Mouse (Mus musculus) kidney, adult 2 months (tissue): ENCODE measurements at regions not wholly inside any gene's neighbourhood (a gene's known extent, or its start where the extent isn't known, plus 50 kb on each side); places are given as distances from the start of the nearest gene placed in this dataset.
A peak's percentile ranks its signal among the peaks of the same experiment; 100 is the strongest.

Experiments used
- DNase-seq: peaks from one replicate; pipeline ENCODE4 v3.0.0; 2021
- H3K27ac ChIP-seq: fragments of 200-500 bp; 2 replicates; pipeline ENCODE4 v1.5.1; 2012; ENCODE audit warnings: low read depth, low read length, control low read depth, inconsistent platforms; ENCODE audit not compliant: insufficient read depth
- H3K27me3 ChIP-seq: fragments of 200-500 bp; replicated peaks from 2 replicates; pipeline ENCODE4 v1.6.1; 2012; ENCODE audit warnings: mild to moderate bottlenecking, moderate library complexity, low read length, inconsistent platforms; ENCODE audit not compliant: control insufficient read depth, insufficient read depth
- H3K36me3 ChIP-seq: fragments of 200-500 bp; 2 replicates; pipeline ENCODE4 v1.6.1; 2012; ENCODE audit warnings: mild to moderate bottlenecking, moderate library complexity, low read length, inconsistent platforms; ENCODE audit not compliant: control insufficient read depth, insufficient read depth
- H3K4me1 ChIP-seq: fragments of 200-500 bp; 2 replicates; pipeline ENCODE4 v1.6.1; 2011; ENCODE audit warnings: low read length; ENCODE audit not compliant: control insufficient read depth, insufficient read depth
- H3K4me3 ChIP-seq: fragments of 200-500 bp; 2 replicates; pipeline ENCODE4 v1.5.1; 2011; ENCODE audit warnings: mild to moderate bottlenecking, low read depth, low read length, control low read depth; ENCODE audit not compliant: insufficient read depth
- CTCF ChIP-seq: fragments of 200-500 bp; conservative IDR thresholded peaks from 2 replicates; pipeline ENCODE4 v1.5.1; 2011; ENCODE audit warnings: low read depth, mild to moderate bottlenecking, control low read depth, low read length, moderate library complexity, mixed read lengths; ENCODE audit not compliant: insufficient read depth, insufficient read length
- POLR2A ChIP-seq: fragments of 200-500 bp; IDR thresholded peaks from one replicate; pipeline ENCODE4 v1.6.1; 2011; ENCODE audit warnings: low read depth, low read length, control low read depth
- WGBS: fragments of 180-500 bp; shearing (Covaris S2); methylation state at CpG from one replicate; pipeline ENCODE4 v1.1.7; 2018; 5-methylcytosine and 5-hydroxymethylcytosine counted together

DNA sequence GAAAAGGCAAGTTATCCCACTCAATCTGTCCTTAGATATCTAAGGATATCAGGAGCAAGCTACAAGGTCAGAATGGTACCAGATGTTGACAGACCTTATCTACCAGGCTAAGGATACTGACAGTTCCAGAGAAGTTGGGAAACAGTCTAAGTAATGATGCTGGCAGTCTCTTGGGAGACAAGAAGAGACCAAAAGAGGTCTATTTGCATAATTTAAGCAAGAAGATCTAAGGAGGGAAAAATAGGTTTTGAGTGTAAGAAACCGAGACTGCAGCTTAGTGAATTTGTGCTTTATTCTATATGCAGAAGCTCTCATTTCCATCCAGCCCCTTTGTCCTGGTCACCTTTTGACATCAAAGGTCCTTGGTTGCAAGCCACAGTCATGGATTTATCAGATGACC, 86.4 kb downstream of the Polr2m start:
- TF ChIP-seq CTCF: no peak
- TF ChIP-seq POLR2A: no peak
- H3K36me3 ChIP-seq: no peaks in the 10 kb centered on the region
- WGBS: 82% methylated on average over 1 of the region's 1 CpGs

GRCm38 (mm10) chr9:71396784-71397183, 89.0 kb downstream of the Polr2m start:
- TF ChIP-seq CTCF: no peak
- TF ChIP-seq POLR2A: no peak
- Histone ChIP-seq H3K27ac (no peak overlapping the region), H3K36me3 (no peaks in the 10 kb centered on the region), H3K27me3 (no peaks in the 10 kb centered on the region), H3K4me3 (no peak overlapping the region), H3K4me1 (no peaks in the 10 kb centered on the region)
- 59% methylated on average over 7 of the region's 7 CpGs for WGBS
- DNase-seq: peak; percentile 61

More for the DNA sequence above, 86.4 kb downstream of the Polr2m start:
- H3K27ac ChIP-seq: no peak overlapping the region
- no peak overlapping the region for H3K4me3 ChIP-seq
- peak; percentile 12 for DNase-seq
- H3K27me3 ChIP-seq: no peaks in the 10 kb centered on the region
- no peaks in the 10 kb centered on the region for H3K4me1 ChIP-seq

DNA sequence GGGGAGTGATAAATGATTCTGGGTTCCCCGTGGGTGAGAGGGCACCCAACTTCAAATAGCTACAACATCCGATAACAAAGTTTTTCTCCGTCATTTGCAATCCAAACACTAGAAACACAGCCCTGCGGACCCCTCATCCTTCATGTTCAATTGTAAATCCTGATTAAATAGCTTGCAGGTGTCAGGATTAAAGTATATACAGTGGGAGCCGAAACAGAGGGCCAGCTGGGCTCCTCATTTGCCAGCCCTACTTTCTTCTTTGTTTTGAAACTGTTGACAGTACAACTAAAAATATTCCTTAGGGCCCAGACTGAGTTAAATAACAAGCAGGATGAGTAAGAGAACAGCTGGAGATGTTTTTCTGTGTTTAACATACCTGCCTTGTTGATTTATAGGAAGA, 95.5 kb downstream of the Polr2m start:
- no peaks in the 10 kb centered on the region for H3K27me3 ChIP-seq
- no peaks in the 10 kb centered on the region for H3K4me1 ChIP-seq
- 64% methylated on average over 5 of the region's 5 CpGs for WGBS
- TF ChIP-seq CTCF (no peak), POLR2A (no peak)
- H3K4me3 ChIP-seq: no peak overlapping the region
- H3K27ac ChIP-seq: no peak overlapping the region
- peak; percentile 15 for DNase-seq
- no peaks in the 10 kb centered on the region for H3K36me3 ChIP-seq

DNA sequence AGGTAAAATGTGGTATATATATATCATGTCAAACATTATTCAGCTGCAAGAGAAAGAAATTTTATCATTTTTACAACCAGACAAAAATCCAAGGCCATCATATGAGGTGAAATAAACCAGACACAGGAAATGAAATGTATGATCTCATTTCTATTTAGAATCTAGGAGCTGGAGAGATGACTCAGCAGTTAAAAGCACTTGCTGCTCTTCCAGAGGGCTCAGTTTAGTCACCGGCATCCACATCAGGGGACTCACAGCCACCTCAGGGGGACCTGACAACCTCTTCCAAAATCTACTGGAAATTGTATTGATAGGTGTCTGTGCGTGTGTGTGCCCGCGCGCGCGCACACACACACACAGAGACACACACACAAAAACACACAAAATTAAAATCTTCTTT, 98.3 kb downstream of the Polr2m start:
- H3K4me3 ChIP-seq: no peak overlapping the region
- no peaks in the 10 kb centered on the region for H3K27me3 ChIP-seq
- no peak for DNase-seq
- H3K4me1 ChIP-seq: no peaks in the 10 kb centered on the region
- no peaks in the 10 kb centered on the region for H3K36me3 ChIP-seq
- TF ChIP-seq CTCF (no peak), POLR2A (no peak)
- H3K27ac ChIP-seq: no peak overlapping the region
- 94% methylated on average over 7 of the region's 7 CpGs for WGBS

GRCm38 (mm10) chr9:71383901-71384300, 101.8 kb downstream of the Polr2m start:
- 65% methylated on average over 4 of the region's 4 CpGs for WGBS
- Histone ChIP-seq H3K4me3 (no peak overlapping the region), H3K4me1 (no peaks in the 10 kb centered on the region), H3K27ac (no peak overlapping the region), H3K36me3 (no peaks in the 10 kb centered on the region), H3K27me3 (no peaks in the 10 kb centered on the region)
- TF ChIP-seq CTCF: no peak
- no peak for DNase-seq

DNA sequence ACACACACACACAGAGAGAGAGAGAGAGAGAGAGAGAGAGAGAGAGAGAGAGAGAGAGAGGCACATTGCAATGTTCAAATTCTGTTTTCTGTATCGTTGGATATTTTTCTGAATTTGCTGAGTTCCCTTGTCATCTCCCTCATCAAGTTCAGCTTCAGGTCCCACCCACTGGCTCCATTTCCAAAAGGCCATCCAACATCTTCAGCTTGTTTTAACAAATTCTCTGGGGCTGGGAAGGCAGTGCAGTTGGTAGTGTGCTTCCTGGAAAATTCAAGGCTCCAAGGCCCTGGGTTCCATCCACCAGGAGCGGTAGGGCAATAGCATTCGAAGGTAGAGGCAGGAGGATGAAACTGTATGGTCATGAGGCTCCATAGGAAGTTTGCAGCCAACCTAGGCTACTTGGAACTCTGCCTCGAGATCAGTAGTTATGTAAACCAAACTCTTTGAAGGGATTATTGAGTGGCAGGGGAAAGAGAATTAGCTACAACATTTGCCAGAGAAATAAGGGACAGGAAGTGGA, 105.9 kb downstream of the Polr2m start:
- no peak for DNase-seq
- no peaks in the 10 kb centered on the region for H3K36me3 ChIP-seq
- TF ChIP-seq POLR2A (no peak), CTCF (no peak)
- H3K4me1 ChIP-seq: no peaks in the 10 kb centered on the region
- no peak overlapping the region for H3K27ac ChIP-seq
- H3K27me3 ChIP-seq: no peaks in the 10 kb centered on the region
- H3K4me3 ChIP-seq: no peak overlapping the region
- 78% methylated on average over 4 of the region's 4 CpGs for WGBS

GRCm38 (mm10) chr9:71369760-71370159, 116.0 kb downstream of the Polr2m start:
- Histone ChIP-seq H3K4me3 (no peak overlapping the region), H3K4me1 (no peaks in the 10 kb centered on the region), H3K36me3 (no peaks in the 10 kb centered on the region), H3K27ac (no peak overlapping the region), H3K27me3 (no peaks in the 10 kb centered on the region)
- DNase-seq: no peak
- 93% methylated on average over 5 of the region's 5 CpGs for WGBS
- TF ChIP-seq POLR2A (no peak), CTCF (no peak)

DNA sequence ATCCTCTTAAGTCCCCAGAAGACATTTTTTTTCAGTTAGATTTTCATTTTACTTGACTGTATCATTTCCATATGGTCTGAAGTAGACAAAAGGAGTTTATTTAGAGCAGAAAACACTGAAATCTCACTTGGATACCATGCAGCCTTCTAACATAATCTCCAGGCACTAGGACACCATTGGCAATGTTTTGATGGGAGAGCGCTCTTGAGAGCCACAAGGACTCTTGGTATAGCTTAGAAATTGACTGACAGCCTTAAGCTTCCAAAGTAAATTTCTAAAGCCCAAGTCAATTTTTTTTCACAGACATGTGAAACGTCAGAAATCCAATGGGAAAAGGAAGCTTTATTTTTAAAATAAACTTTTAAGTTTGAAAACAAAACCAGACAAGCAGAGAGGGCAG, 116.5 kb downstream of the Polr2m start:
- WGBS: 82% methylated on average over 2 of the region's 2 CpGs

More for the DNA sequence above, 116.5 kb downstream of the Polr2m start:
- no peak for DNase-seq
- Histone ChIP-seq H3K4me3 (no peak overlapping the region), H3K4me1 (no peaks in the 10 kb centered on the region), H3K27ac (no peak overlapping the region), H3K27me3 (no peaks in the 10 kb centered on the region), H3K36me3 (no peaks in the 10 kb centered on the region)
- TF ChIP-seq CTCF (no peak), POLR2A (no peak)
